Mouse (Mus musculus) heart, postnatal 14 days (tissue): ENCODE data around the gene Hykk. TPM values are rescaled to one million over a fixed set of nuclear protein-coding genes. Genes with fewer than 3 reads are reported as not detected.
A peak's percentile ranks its signal among the peaks of the same experiment; 100 is the strongest.

ENCODE experiments used
- DNase-seq, 2 experiments: peaks; one replicate each; pipeline ENCODE4 v3.0.0; 2021 to 2022
- intact Hi-C: fragments of 180-260 bp; cut with DNase I; formaldehyde crosslinking; loops from one replicate; pipeline ENCODE4 v1.15.1; 2025
- total RNA-seq, 2 experiments: library from RNA; stranded (reverse); gene quantifications; 2 replicates each; pipeline ENCODE4 v1.2.3; 2021

Gene Hykk
- total RNA-seq, 2 experiments from 2014 or later: 1.2 to 1.7 TPM

DNA sequence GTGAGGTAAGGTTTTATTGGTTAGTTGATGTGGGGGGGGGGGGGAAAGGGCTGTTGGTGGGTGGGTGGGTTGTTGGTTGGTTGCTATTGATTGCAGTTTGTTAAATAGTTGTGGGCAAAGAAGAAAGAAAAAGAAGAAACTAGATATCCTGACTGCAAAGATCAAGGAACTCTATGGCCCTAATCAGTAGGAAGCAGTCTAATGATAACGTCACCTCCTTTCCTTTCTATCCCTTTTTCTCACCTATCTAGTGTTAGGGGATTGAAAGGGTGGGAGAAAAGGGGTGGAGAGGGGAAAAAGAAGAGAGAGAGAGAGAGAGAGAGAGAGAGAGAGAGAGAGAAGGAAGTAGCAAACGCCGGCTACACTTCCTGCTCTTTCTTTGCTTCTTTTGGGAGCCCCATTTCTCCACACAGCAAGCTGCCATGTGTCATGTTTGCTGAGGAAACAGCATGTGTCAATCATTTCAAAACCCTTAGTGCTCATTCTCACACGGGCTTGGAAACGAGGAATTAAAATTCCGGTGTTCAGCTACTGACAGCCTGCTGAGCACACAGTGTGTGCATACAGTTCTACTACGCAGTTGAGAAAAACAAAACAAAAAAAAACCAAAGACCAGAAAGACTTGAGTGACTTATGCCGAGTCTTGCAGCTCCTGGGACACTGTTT is 53.0 kb downstream of the Hykk start:
- intact Hi-C loops: no loop called here
- DNase-seq: no peak

GRCm38 (mm10) chr9:54980674-54981073 is 63.6 kb downstream of the Hykk start, which contains the start of gene Chrna5:
Gene Chrna5, plus strand, starts transcription at chr9:54980880.
- no peak for DNase-seq
- intact Hi-C loops: no loop called here

DNA sequence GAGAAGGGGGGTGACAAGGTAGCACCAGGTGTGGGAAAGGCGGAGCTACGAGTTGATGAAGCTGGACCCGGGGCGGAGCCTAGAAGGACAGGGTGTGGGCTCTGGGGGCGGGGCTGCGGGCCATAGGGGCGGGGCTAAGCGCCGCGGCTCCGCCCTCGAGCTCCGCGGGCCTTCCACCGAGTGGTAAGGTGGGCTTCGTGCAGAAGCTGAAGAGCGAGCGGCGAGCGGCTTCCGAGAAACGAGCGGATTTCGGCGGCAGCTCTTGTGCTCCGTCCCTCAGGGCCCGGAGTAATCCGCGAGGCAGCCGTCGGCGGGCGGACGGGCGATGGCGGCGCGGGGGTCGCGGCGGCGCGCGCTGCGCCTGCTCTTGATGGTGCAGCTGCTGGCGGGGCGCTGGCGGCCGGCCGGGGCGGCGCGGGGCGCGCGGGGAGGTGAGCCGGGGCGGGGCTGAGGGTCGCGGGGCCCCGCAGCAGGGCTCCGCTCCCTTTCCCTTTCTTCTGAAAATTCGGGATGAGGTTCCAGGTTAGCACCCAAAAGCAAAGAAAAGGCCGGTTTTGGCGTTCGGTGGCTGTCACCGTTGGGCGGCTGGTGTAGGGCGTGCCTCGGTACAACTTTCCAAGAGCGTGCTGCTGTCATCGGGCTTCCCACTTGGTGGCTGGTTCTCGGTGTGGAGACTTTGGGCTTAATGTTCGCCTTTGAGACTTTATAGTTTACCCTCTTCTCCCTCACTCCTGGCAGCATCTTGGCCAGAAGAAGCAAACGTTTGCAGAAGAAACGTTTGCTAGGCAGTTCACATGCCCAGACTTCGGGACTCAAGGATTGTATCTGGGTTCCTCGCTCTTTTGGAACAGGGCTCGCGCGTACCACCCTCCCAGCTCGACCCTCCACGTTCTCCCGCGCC is 64.5 kb downstream of the Hykk start:
- peak; percentile 7 to 11 for DNase-seq
- intact Hi-C loops: no loop called here

DNA sequence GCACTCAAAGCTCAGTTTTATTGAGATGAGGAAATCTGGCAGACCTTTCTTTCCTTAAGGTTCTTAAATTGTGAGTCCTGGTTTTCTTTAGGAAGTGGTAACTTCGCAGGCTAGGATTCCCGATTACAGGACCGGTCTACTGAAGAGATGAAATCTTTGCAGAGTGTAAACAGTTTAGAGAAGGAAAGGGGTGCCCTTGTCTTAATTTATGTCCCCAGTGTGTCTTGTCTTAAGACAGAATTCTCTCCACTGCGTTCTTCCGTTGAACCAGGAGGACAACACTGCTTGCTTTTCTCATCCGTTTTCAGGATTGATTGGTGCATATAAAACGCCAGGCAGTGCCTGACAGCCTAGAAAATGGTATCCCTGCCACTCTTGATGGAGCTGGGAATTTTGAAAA is 65.3 kb downstream of the Hykk start:
- DNase-seq: no peak
- intact Hi-C loops: no loop called here

DNA sequence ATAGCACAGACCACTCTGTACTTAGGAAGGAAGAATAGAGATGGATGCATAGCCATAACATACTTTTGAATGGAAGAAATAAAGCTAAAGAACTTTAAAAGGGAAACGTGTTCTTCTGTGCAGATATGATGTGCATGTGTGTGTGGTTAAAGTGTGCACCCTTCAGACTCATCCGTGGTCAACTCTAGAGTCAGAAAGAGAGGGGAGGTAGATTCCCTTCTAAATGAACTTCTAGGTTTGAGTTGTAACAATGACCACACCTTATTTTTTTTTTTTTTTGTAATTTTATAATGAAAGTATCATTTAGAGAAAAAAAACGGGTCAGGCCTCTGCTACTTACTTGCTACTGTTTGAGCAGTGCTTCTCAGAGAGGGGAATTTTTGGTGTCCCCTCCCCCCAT is 73.3 kb downstream of the Hykk start:
- intact Hi-C loops: no loop called here
- DNase-seq: no peak

DNA sequence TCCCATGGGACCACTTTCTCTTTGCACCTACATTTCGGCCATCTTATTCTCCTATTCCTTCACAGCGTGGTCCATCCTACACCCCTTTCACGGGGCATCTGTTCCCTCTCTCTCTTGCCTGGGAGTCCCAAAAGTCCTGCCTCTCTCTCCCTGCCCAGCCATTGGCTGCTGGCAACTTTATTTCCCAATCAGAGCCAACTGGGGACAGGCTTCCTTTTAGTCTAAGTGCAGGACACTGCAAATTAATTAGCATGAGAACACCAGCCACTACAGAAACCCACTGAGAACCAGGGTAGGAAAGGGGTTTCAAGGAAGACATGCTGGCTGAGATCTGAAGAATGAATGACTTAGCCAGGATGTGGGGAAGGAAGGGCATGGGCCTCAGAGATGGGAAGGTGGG is 77.3 kb downstream of the Hykk start:
- no peak for DNase-seq
- intact Hi-C loops: no loop called here

DNA sequence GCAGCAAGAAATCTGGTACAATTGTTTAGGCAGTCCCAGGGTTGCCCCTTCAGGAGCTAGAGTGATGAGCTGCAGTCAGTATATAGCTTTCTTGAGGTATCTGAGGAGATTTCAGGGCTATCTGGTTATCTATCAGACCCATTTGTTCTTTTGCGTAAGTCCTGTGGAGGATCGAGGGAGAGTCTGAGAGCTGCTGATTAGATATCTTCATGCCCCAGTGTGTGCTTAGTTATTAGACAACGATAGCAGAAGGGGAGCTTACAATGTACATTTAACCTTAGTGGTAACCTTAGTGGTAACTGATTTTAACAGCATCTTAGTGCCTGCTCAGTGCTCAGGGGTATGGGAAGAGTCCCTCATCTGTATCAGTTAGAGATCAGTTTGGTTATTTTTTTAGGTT is 78.6 kb downstream of the Hykk start:
- DNase-seq: no peak
- intact Hi-C loops: no loop called here

Other genes starting within 250 kb of the Hykk start
- 10 to 100 TPM; 48.2 to 51.7 TPM for gene Dnaja4, start 218.4 kb upstream of the Hykk start, total RNA-seq
- gene Wdr61, start 182.8 kb upstream of the Hykk start, total RNA-seq: 10 to 100 TPM; 32.7 to 34.7 TPM
- not detected for gene Crabp1, start 152.5 kb upstream of the Hykk start, total RNA-seq
- gene Ireb2, start 53.5 kb upstream of the Hykk start, total RNA-seq: 10 to 100 TPM; 40.1 to 40.9 TPM
- gene Psma4, start 33.5 kb downstream of the Hykk start, total RNA-seq: 100 to 1,000 TPM; 127 to 132 TPM
- not detected for gene AY074887, start 33.7 kb downstream of the Hykk start, total RNA-seq
- gene Chrna5, start 63.6 kb downstream of the Hykk start, total RNA-seq: not detected
- under 1 TPM in 1 of 2 experiments, not detected in 1; 0.12 TPM for gene Chrna3, start 109.3 kb downstream of the Hykk start, total RNA-seq
- not detected for gene Chrnb4, start 131.5 kb downstream of the Hykk start, total RNA-seq
- gene Ube2q2, start 231.6 kb downstream of the Hykk start, total RNA-seq: 10 to 100 TPM; 25.1 to 26.3 TPM